Mouse (Mus musculus): ENCODE results near the gene Siah3. TPM values are rescaled to one million over a fixed set of nuclear protein-coding genes. Genes with fewer than 3 reads are reported as not detected.

Gene Siah3
- polyA plus RNA-seq (2015; fragmentation: Nextera tagmentation; extraction: Ambion mirVana): not detected in 2 replicates

GRCm38 (mm10) chr14:75455743-75456421, at the start of gene Siah3:
Siah3 (plus strand) TSS chr14:75455982.
- H3K27me3 ChIP-seq: peaks cover 11% of the 10 kb centered on the region; the same call in 1 of the 2 replicates
- H3K4me2 ChIP-seq: peak within 1 kb of the TSS; percentile 57
- H3K4me1 ChIP-seq: peaks cover 3% of the 10 kb centered on the region
- no peak within 1 kb of the TSS for H3K9ac ChIP-seq
- no peaks in the 10 kb centered on the region for H3K36me3 ChIP-seq
- H3K27ac ChIP-seq: no peak within 1 kb of the TSS
- H3K9me3 ChIP-seq: no peaks in the 10 kb centered on the region
- no peak for ATAC-seq (ENCODE audit: borderline replicate concordance, extremely low read depth, low FRiP score, low TSS enrichment)
- peak within 1 kb of the TSS; percentile 18 for H3K4me3 ChIP-seq
- WGBS: 9% methylated on average over 18 of the region's 18 CpGs

- Histone ChIP-seq H3K9ac (no peak overlapping the region), H3K9me3 (no peaks in the 10 kb centered on the region), H3K4me1 (no peaks in the 10 kb centered on the region), H3K4me3 (no peak overlapping the region), H3K27ac (no peak overlapping the region), H3K4me2 (no peak overlapping the region), H3K27me3 (no peaks in the 10 kb centered on the region), H3K36me3 (no peaks in the 10 kb centered on the region)
- 0 out of 2 replicates have a peak, but pooled peaks have one; percentile 35 for ATAC-seq (ENCODE audit: borderline replicate concordance, extremely low read depth, low FRiP score, low TSS enrichment)
- WGBS: 33% methylated on average over 3 of the region's 3 CpGs
Observed at GRCm38 (mm10) chr14:75409772-75410171, 46.0 kb upstream of the Siah3 start.

GRCm38 (mm10) chr14:75410392-75410791, 45.4 kb upstream of the Siah3 start:
- Histone ChIP-seq H3K27me3 (no peaks in the 10 kb centered on the region), H3K4me3 (no peak overlapping the region), H3K9me3 (no peaks in the 10 kb centered on the region), H3K4me2 (no peak overlapping the region), H3K36me3 (no peaks in the 10 kb centered on the region), H3K9ac (no peak overlapping the region), H3K27ac (no peak overlapping the region), H3K4me1 (no peaks in the 10 kb centered on the region)
- no peak for ATAC-seq (ENCODE audit: borderline replicate concordance, extremely low read depth, low FRiP score, low TSS enrichment)
- WGBS: 71% methylated on average over 4 of the region's 4 CpGs

GRCm38 (mm10) chr14:75418721-75419120, 37.1 kb upstream of the Siah3 start:
- H3K9ac ChIP-seq: no peak overlapping the region
- peaks cover 5% of the 10 kb centered on the region; the same call in 1 of the 2 replicates for H3K4me1 ChIP-seq
- WGBS: 72% methylated on average over 3 of the region's 3 CpGs
- H3K36me3 ChIP-seq: no peaks in the 10 kb centered on the region
- H3K4me3 ChIP-seq: no peak overlapping the region
- ATAC-seq (ENCODE audit: borderline replicate concordance, extremely low read depth, low FRiP score, low TSS enrichment): no peak
- H3K27me3 ChIP-seq: no peaks in the 10 kb centered on the region
- no peak overlapping the region for H3K27ac ChIP-seq
- H3K9me3 ChIP-seq: no peaks in the 10 kb centered on the region
- H3K4me2 ChIP-seq: no peak overlapping the region

- Histone ChIP-seq H3K4me3 (no peak overlapping the region), H3K27ac (no peak overlapping the region), H3K9ac (no peak overlapping the region), H3K27me3 (no peaks in the 10 kb centered on the region), H3K36me3 (no peaks in the 10 kb centered on the region), H3K4me1 (peaks cover 5% of the 10 kb centered on the region; the same call in 1 of the 2 replicates), H3K9me3 (no peaks in the 10 kb centered on the region), H3K4me2 (no peak overlapping the region)
- 79% methylated on average over 7 of the region's 7 CpGs for WGBS
- ATAC-seq (ENCODE audit: borderline replicate concordance, extremely low read depth, low FRiP score, low TSS enrichment): no peak
Observed at GRCm38 (mm10) chr14:75419876-75420275, 35.9 kb upstream of the Siah3 start.

- ATAC-seq (ENCODE audit: borderline replicate concordance, extremely low read depth, low FRiP score, low TSS enrichment): no peak
- Histone ChIP-seq H3K4me3 (no peak overlapping the region), H3K4me1 (peaks cover 2% of the 10 kb centered on the region; the same call in 1 of the 2 replicates), H3K9me3 (no peaks in the 10 kb centered on the region), H3K27me3 (no peaks in the 10 kb centered on the region), H3K4me2 (no peak overlapping the region), H3K27ac (no peak overlapping the region), H3K9ac (no peak overlapping the region), H3K36me3 (no peaks in the 10 kb centered on the region)
- 58% methylated on average over 6 of the region's 6 CpGs for WGBS
Observed at GRCm38 (mm10) chr14:75420811-75421210, 35.0 kb upstream of the Siah3 start.

GRCm38 (mm10) chr14:75431173-75431786, 24.5 kb upstream of the Siah3 start:
- H3K9ac ChIP-seq: no peak overlapping the region
- no peak overlapping the region for H3K4me2 ChIP-seq
- H3K27ac ChIP-seq: no peak overlapping the region
- no peak overlapping the region for H3K4me3 ChIP-seq
- WGBS: 62% methylated on average over 7 of the region's 8 CpGs
- no peaks in the 10 kb centered on the region for H3K4me1 ChIP-seq
- no peaks in the 10 kb centered on the region for H3K9me3 ChIP-seq
- H3K36me3 ChIP-seq: no peaks in the 10 kb centered on the region
- peak; percentile 55; the same call in 1 of the 2 replicates for ATAC-seq (ENCODE audit: borderline replicate concordance, extremely low read depth, low FRiP score, low TSS enrichment)
- no peaks in the 10 kb centered on the region for H3K27me3 ChIP-seq

- no peak overlapping the region for H3K4me2 ChIP-seq
- 50% methylated on average over 10 of the region's 10 CpGs for WGBS
- H3K27ac ChIP-seq: no peak overlapping the region
- no peaks in the 10 kb centered on the region for H3K36me3 ChIP-seq
- no peaks in the 10 kb centered on the region for H3K9me3 ChIP-seq
- no peaks in the 10 kb centered on the region for H3K27me3 ChIP-seq
- no peaks in the 10 kb centered on the region for H3K4me1 ChIP-seq
- H3K9ac ChIP-seq: no peak overlapping the region
- no peak for ATAC-seq (ENCODE audit: borderline replicate concordance, extremely low read depth, low FRiP score, low TSS enrichment)
- H3K4me3 ChIP-seq: no peak overlapping the region
Observed at GRCm38 (mm10) chr14:75432850-75433249, 22.9 kb upstream of the Siah3 start.

GRCm38 (mm10) chr14:75434576-75434975, 21.2 kb upstream of the Siah3 start:
- WGBS: 52% methylated on average over 10 of the region's 10 CpGs
- Histone ChIP-seq H3K4me1 (no peaks in the 10 kb centered on the region), H3K9me3 (no peaks in the 10 kb centered on the region), H3K4me2 (no peak overlapping the region), H3K9ac (no peak overlapping the region), H3K36me3 (no peaks in the 10 kb centered on the region), H3K27me3 (no peaks in the 10 kb centered on the region), H3K27ac (no peak overlapping the region), H3K4me3 (no peak overlapping the region)
- no peak for ATAC-seq (ENCODE audit: borderline replicate concordance, extremely low read depth, low FRiP score, low TSS enrichment)

- Histone ChIP-seq H3K4me1 (peaks cover 10% of the 10 kb centered on the region), H3K36me3 (no peaks in the 10 kb centered on the region), H3K27me3 (no peaks in the 10 kb centered on the region; the same call in 1 of the 2 replicates), H3K27ac (no peak overlapping the region), H3K9me3 (no peaks in the 10 kb centered on the region), H3K4me3 (no peak overlapping the region), H3K9ac (no peak overlapping the region), H3K4me2 (no peak overlapping the region)
- WGBS: 73% methylated on average over 11 of the region's 11 CpGs
- ATAC-seq (ENCODE audit: borderline replicate concordance, extremely low read depth, low FRiP score, low TSS enrichment): no peak
Observed at GRCm38 (mm10) chr14:75444486-75445105, 11.2 kb upstream of the Siah3 start.

GRCm38 (mm10) chr14:75445281-75445947, 10.4 kb upstream of the Siah3 start:
- Histone ChIP-seq H3K4me1 (peaks cover 10% of the 10 kb centered on the region), H3K9me3 (no peaks in the 10 kb centered on the region), H3K27me3 (no peaks in the 10 kb centered on the region; the same call in 1 of the 2 replicates), H3K4me3 (peak overlapping the region; percentile 25), H3K27ac (no peak overlapping the region), H3K36me3 (no peaks in the 10 kb centered on the region), H3K4me2 (peak overlapping the region; percentile 60), H3K9ac (no peak overlapping the region)
- peak; percentile 85 for ATAC-seq (ENCODE audit: borderline replicate concordance, extremely low read depth, low FRiP score, low TSS enrichment)
- WGBS: 3% methylated on average over 15 of the region's 15 CpGs
